Mouse (Mus musculus) ES-E14 (cell line): ENCODE data around the gene Haus7. TPM values are rescaled to one million over a fixed set of nuclear protein-coding genes. Genes with fewer than 3 reads are reported as not detected.

Source experiments
- DNase-seq: peaks from one replicate; pipeline ENCODE4 v3.0.0-alpha.2; 2013; ENCODE audit warnings: low read depth, low spot score
- H3K27ac ChIP-seq: 2 replicates; pipeline ENCODE4 v1.5.1; 2012; ENCODE audit warnings: low read depth, mild to moderate bottlenecking, low read length, moderate library complexity, mixed read lengths; ENCODE audit not compliant: poor library complexity, insufficient read depth, severe bottlenecking
- H3K36me3 ChIP-seq: 2 replicates; pipeline ENCODE4 v1.6.1; 2012; ENCODE audit warnings: mild to moderate bottlenecking, low read length, moderate library complexity, mixed read lengths; ENCODE audit not compliant: control insufficient read depth, poor library complexity, insufficient read depth, severe bottlenecking
- H3K4me1 ChIP-seq, 2 experiments: fragments of 150-350 bp in 1 of 2; sonication (generic) in 1 of 2; 2 replicates each; pipeline ENCODE4 v1.6.1; 2012; ENCODE audit warnings: low read length in 2 of 2, mild to moderate bottlenecking in 1 of 2, mixed read lengths in 1 of 2; ENCODE audit not compliant: control insufficient read depth in 2 of 2, insufficient read depth in 2 of 2, poor library complexity in 1 of 2
- H3K4me3 ChIP-seq, 2 experiments: fragments of 150-350 bp in 1 of 2; sonication (generic) in 1 of 2; 2 replicates each; pipeline ENCODE4 v1.5.1; 2012; ENCODE audit warnings: low read length in 2 of 2, low read depth in 1 of 2, mild to moderate bottlenecking in 1 of 2, mixed read lengths in 1 of 2; ENCODE audit not compliant: insufficient read depth in 1 of 2, poor library complexity in 1 of 2, severe bottlenecking in 1 of 2
- H3K9ac ChIP-seq: 2 replicates; pipeline ENCODE4 v1.6.1; 2012; ENCODE audit warnings: low read depth, mild to moderate bottlenecking, low read length, mixed read lengths; ENCODE audit not compliant: poor library complexity, insufficient read depth, severe bottlenecking
- H3K9me3 ChIP-seq: fragments of 150-350 bp; sonication (generic); 2 replicates; pipeline ENCODE4 v1.6.1; 2012; ENCODE audit warnings: low read depth, mild to moderate bottlenecking, low read length; ENCODE audit not compliant: control insufficient read depth, insufficient read depth
- CHD2 ChIP-seq: IDR thresholded peaks from 2 replicates; pipeline ENCODE4 v1.6.1; 2014; ENCODE audit warnings: mild to moderate bottlenecking, low read depth, low read length, inconsistent platforms
- HCFC1 ChIP-seq: IDR thresholded peaks from 2 replicates; pipeline ENCODE4 v1.6.1; 2012; ENCODE audit warnings: low read length, inconsistent platforms, borderline replicate concordance; ENCODE audit not compliant: insufficient read depth
- MAFK ChIP-seq: IDR thresholded peaks from 2 replicates; pipeline ENCODE4 v1.6.1; 2014; ENCODE audit warnings: mild to moderate bottlenecking, low read depth, low read length, inconsistent platforms; ENCODE audit not compliant: insufficient read depth
- ZC3H11A ChIP-seq: IDR thresholded peaks from 2 replicates; pipeline ENCODE4 v1.6.1; 2012; ENCODE audit warnings: low read depth, mild to moderate bottlenecking, inconsistent platforms, low read length, borderline replicate concordance
- ZNF384 ChIP-seq: IDR thresholded peaks from 2 replicates; pipeline ENCODE4 v1.6.1; 2012; ENCODE audit warnings: low read depth, low read length, inconsistent platforms
- in situ Hi-C, 2 experiments: fragments of 600-800 bp; cut with MboI; formaldehyde crosslinking; loops; one replicate each; pipeline ENCODE4 v1.15.1; 2025; ENCODE audit warnings: low sequenced_read_pairs in 2 of 2, inconsistent platforms in 1 of 2; ENCODE audit not compliant: unreplicated experiment in 2 of 2
- total RNA-seq: library from RNA; depleted of rRNA; stranded (reverse); fragments of 300-350 nt; gene quantifications from 2 replicates; pipeline ENCODE4 v1.2.3, GENCODE M21; 2012

Gene Haus7
- total RNA-seq, 1 experiment: 31.1 TPM

DNA sequence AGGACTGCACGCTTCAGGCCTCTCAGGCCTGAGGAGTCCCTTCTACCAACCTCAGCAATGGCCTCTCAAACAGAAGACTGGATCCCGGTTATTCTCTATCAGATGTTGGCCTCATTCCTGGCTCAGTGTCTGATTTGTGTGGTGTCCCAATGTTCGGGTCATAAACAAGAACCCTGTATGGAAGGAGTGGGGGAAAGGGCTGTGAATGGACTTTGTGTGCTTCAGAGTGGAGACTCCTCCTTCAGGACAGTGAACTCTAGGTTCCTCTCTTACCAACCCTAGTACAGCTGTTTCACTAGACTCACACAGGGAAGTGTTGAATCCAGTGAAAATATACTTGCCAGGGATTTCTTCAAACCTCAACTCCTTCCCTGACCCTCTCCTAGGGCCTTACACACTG is 9.5 kb upstream of the Haus7 start:
- DNase-seq: no peak
- Histone ChIP-seq H3K9ac (no peak overlapping the region), H3K9me3 (no peaks in the 10 kb centered on the region), H3K36me3 (no peaks in the 10 kb centered on the region), H3K4me1 (no peaks in the 10 kb centered on the region), H3K4me3 (no peak overlapping the region), H3K27ac (no peak overlapping the region)
- in situ Hi-C loops: no loop called here
- no peak for TF ChIP-seq ZC3H11A
- no peak for TF ChIP-seq HCFC1
- TF ChIP-seq MAFK: no peak
- TF ChIP-seq ZNF384: no peak
- TF ChIP-seq CHD2: no peak

DNA sequence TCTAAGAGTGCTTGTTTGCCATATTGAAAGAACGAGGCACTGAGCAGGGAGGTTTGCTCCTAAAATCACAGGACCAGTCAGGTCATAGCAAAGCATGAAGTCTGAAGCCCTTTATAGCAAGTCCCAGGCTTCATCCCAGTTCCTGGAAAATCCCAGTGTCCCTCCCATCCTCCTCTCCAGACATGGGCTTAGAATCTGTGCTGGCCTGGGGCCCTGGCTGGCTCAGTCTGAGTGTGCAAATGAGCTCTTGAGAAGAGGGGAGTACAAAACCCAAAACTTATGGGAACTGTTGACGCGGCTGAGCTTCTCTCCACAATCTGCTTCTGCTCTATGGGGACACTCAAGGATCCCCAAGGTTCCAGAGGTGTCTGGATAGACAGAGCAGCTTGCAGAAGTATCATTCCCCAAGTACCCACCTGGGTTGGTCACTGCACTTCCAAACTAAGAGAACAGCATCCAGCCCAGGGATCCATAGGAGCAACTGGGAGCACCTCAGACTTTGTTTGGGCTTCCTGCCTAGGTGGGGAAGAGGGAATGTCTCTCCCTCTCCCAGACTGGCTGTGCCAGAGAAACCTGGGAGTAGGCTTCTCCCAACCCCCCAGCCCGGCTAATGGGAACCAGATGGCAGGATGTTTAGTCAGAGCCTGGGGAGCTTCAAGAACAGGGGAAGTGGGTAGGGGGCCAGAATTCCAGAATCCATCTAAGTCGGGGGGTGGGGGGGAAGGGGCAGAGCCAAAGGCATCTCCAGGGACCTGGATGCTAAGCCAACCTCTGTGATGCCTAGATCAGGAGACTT is 8.8 kb upstream of the Haus7 start:
- Histone ChIP-seq H3K4me1 (no peaks in the 10 kb centered on the region), H3K9ac (no peak overlapping the region), H3K27ac (no peak overlapping the region), H3K4me3 (no peak overlapping the region), H3K9me3 (no peaks in the 10 kb centered on the region), H3K36me3 (no peaks in the 10 kb centered on the region)
- no peak for DNase-seq
- no peak for TF ChIP-seq HCFC1
- no peak for TF ChIP-seq MAFK
- TF ChIP-seq ZC3H11A: no peak
- in situ Hi-C loops: no loop called here

- Histone ChIP-seq H3K4me1 (no peaks in the 10 kb centered on the region), H3K27ac (no peak overlapping the region), H3K9ac (no peak overlapping the region), H3K9me3 (no peaks in the 10 kb centered on the region), H3K4me3 (no peak overlapping the region), H3K36me3 (no peaks in the 10 kb centered on the region)
- no peak for DNase-seq
- TF ChIP-seq MAFK: no peak
- in situ Hi-C loops: no loop called here
Measured at GRCm38 (mm10) chrX:73465483-73466186, 6.8 kb upstream of the Haus7 start.

DNA sequence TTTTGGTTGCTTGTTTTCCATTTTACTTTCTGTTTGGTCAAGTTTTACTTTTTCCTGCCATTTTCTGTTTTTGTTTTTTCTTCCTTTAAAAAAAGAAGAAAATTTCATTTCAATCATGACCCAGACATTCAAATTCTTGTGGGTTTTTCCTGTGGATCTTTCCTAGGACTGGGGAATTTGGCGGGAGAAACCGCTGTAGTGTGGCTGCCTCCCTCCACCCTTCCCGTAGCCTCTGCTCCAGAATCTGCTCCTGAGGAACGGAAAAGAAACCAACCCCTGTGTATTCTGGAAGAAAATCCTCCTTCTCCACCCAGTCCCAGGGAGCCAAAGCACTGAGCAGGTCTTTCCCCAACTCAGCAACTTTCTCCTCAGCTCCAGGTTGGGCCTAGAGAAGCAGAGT is 1.9 kb upstream of the Haus7 start:
- Histone ChIP-seq H3K9ac (no peak overlapping the region), H3K27ac (no peak overlapping the region), H3K9me3 (no peaks in the 10 kb centered on the region), H3K36me3 (no peaks in the 10 kb centered on the region), H3K4me1 (no peaks in the 10 kb centered on the region), H3K4me3 (no peak overlapping the region)
- in situ Hi-C loops: no loop called here
- TF ChIP-seq CHD2 (no peak), MAFK (no peak), HCFC1 (no peak), ZC3H11A (no peak), ZNF384 (no peak)
- DNase-seq: no peak
